Mouse (Mus musculus): ENCODE results near the gene Lyrm2. TPM values are rescaled to one million over a fixed set of nuclear protein-coding genes. Genes with fewer than 3 reads are reported as not detected.

Gene Lyrm2
- 10 to 100 TPM; 73.5 to 78.9 TPM for polyA plus RNA-seq (2017; shearing (Covaris generic))

DNA sequence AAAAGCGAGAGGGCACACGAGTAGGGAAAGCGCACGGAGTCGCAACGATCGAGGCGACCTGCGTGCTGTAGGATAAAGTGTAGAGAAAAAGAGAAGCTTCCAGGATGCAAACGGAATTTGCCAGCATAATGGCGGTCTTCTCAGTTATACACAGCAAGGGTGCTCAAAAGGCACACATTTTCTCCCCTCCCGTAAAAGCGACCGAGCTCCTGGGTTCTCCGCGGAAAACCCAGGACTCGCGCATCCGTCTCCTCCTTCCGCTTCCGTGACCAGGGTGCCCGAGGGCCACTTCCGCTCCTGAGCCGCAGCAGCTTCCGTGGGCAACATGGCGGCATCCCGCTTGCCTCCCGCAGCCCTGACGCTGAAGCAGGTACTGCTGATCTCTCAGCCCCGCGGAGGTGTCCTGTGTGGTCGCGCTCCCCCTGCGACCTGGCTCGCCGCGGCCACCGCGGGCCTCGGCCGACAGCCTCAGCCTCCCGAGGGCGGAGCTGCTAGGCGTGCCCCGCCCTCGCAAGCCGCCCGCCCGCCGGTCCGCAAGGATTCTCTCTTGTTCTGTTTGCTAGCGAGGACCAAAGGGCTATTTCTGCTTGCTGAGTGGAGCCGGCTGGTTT, at the start of gene Lyrm2:
Gene Lyrm2 (plus strand): TSS at position 288 of the 611 bp plus-strand sequence.
- peak; percentile 95 for ATAC-seq

DNA sequence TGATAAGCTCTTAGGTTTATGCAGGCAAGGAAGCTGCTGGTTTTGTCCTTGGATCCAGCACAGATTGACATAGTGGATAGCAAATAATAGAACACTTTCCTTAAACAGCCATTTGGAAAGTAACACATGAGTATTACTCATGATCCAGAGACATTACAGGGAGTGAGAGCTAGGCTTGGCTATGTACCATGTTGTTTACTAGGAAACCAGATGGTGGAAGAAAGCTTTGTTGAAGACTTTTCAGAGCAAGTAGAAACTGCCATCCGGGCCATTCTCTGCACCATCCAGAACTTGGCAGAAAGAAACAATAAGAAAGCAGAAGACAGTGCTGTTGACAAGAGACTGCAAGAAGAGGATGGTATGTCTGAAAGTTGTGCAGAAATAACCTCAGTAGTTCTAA, 49.3 kb upstream of the Lyrm2 start:
- no peak for ATAC-seq

DNA sequence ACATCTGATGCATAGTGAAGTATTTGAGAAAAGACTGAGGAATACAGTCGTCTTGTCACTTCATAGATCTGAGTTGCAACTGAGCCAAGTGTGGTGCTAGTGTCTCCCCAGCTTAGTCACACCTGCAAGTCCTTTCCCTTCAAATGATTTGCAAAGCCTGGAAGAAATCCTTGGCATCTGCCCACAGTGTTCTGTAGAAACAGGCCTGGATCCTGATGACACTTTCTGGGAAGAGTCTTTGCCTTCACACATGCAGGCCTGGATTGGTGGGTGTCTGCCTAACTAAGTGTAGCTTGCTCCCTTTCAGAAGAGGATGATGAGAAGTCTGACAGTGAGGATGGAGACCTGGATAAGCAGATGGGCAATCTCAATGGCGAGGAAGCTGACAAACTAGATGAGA, 42.6 kb upstream of the Lyrm2 start:
- no peak for ATAC-seq

DNA sequence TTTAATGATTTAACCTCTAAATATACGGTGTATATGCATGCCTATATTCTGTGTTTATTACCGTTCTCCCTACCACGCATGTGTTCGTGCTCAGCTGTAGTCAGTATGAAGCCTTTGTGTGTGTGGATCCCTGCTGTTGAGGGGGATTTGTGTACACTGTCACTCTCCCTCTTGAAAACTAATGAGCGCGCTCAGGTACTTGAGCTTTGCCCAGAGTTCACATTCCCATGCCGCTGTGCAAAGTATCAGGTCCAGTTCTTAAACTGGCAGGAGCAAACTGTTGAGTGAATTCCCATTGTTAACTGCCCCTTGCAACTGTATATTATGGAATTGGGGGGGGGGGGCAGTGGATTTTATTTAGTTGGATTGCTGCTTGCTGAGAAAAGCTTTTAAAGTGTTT, 32.6 kb upstream of the Lyrm2 start:
- ATAC-seq, result no peak

DNA sequence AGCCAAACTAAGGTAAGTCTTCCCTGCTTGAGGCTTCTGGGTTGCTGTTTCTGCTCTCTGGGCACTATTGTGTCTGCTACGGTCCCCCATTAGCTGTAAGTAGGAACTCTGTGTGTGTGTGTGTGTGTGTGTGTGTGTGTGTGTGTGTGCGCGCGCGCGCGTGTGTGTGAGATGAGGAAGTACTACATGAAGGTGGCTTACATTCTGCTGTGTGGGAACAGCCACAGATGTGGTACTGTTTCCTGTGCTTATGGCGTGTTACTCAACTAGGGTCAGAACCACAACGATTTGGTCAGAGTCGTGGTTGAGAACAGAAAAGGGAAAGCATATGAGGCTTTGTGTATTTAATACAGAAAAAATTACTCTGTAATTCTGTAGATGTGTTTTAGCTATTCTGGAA, 32.0 kb upstream of the Lyrm2 start:
- peak; percentile 75 for ATAC-seq

DNA sequence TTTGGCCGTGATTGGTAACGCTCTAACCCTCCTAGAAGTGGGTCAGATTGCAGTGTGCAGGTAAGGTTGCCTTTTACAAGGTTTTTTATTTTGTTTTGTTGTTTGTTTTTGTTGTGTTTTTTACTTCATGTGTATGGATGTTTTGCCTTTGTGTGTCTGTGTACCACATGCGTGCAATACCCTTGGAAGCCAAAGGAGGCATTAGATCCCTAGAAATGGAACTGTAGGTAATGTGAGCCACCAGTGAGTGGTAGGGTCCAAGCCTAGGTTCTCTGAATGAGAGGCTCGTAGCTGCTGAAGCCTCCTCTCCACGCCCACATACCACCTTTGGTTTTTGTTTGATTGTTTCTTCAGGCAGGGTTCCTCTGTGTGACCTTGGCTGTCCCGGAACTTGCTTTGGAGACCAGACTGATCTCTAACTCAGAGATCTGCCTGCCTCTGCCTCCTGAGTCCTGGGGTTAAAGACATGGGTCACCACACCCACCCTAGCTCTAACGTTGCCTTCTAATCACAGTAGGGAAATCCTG, 29.7 kb upstream of the Lyrm2 start:
- no peak for ATAC-seq

DNA sequence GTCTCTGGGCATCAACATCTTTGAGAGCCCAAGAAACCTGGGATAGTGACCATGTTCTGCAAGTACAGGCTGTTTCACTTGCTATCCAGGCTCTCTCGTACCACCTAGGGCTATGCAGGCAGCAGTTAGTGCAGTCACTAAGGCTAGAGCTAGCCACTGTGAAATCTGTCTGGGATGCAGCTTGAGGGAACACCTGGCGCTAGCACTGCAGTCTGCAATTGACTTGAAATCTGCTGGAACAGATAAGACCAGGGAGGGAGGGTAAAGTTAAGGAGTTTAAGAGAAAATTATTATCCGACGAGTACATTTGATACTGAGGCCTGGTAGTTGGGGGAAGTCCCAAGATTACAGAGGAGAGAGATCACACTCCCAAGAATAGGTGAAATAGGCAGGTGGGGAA, 20.1 kb upstream of the Lyrm2 start:
- ATAC-seq, result no peak

DNA sequence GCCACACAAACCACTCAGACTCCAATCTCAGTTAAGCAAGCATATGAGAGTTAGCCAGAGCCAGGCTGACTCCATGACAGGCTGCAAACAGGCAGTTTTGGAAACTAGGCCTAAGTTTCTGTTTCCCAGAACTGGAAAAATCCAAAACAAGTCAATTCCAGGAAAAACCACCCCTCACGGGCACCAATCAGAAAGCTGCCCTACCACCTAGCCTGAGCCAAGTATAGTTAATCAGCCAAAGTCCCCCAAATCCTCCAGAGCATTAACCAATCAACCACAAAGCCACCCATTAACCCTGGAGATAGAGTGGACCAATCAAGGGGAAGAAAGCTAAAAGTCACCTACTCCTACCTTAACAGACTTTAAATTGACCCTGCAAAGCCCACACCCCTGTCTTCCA, 12.9 kb upstream of the Lyrm2 start:
- no peak for ATAC-seq

DNA sequence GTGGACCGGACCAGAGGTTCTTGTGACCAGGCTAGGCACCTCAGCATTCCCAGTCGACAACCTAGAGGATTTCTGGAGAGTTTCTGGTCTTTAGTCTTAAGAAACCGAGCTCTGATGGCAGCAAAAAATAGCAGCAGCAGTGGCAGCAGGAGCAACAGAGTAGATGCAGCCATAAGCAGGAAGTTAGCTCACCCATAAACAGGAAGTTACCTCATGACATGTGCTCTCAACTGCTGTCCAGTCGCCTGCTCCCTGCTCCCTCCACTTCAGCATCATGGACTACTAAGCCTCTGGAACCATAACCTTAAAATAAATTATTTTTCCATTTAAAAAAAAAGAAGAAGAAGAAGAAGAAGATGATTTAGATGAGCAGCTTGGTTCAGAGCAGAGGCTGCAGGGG, 11.0 kb upstream of the Lyrm2 start:
- no peak for ATAC-seq

DNA sequence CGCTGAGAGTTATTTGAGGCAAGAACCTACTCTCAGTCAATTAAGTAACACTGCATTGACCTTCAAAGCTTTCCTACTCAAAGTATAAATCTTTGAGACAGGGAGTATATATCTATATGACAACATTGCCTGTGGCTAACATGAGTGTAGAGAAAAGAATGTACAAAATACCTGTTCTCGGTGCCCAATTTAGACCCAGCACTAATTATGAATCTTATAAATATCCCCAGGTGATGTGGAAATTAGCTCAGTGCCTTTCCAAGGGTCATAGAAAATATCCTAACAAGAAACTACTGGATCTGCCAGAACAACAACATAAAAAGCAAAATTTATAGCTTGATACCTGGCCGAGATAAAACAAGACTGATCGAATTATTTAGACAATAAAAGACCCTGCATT, 1.1 kb upstream of the Lyrm2 start:
- ATAC-seq, result no peak

DNA sequence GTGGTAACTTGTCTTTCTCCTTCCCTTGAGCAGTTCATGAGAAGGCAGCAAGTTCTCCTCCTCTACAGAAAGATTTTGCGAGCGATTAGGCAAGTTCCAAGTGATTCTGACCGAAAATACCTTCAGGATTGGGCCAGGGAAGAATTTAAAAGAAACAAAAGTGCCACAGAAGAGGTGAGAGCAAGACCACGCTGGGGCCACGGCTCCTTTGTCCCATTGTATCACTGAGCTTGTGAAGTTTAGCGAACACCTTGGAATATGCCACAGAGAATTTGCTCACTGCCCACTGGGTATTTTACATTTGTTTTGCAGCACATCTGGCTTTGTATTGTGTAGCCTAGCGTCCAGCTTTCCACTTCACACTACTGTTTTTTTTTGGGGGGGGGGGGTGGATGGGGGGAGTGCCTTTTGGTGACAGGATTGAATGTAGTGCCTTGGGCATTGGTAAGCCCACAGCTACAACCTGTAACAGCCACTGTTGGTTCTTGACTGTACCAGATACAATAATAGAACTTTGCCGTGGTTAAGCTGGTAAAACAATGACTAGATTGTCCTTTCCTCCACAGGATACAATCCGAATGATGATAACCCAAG, 621 bp downstream of the Lyrm2 start:
- peak; percentile 3 for ATAC-seq

DNA sequence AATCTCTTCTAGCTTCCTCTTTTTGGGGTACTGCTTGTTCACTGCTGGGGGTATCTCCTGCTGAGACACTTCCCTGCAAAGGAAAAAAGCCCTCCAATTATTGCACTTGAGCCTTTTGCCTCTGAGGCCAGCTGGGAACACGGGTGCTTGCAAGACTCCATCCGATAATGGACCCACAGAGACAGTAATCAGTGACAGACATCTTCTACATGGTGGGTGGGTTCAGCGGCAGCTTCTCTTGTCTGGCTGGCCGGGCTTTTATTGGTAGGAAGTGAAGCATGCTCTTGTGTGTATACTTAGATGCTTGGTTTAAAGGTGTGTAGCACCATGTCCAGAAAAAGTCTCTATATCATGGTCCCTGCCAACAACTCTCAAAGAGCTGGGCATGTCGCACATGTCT, 17.4 kb downstream of the Lyrm2 start:
- no peak for ATAC-seq

DNA sequence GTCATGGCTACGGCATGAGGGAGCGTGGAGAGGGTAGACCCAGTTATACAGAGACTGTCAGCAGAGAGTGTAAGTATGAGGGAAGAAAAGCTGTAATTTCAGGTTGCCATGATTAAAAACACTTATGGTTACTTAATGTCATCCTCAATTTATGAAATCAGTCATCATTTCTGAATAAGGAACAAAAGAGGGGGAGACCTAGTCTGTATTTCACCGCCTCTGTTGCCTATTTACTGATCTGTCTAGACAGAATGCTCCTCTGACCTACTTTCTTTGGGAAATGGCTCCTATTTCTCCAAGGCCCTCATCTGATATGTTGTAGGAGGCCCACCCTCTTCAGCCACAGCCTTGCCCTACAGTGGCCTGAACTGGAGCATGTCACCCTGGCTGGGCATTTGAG, 20.6 kb downstream of the Lyrm2 start:
- ATAC-seq, result no peak

DNA sequence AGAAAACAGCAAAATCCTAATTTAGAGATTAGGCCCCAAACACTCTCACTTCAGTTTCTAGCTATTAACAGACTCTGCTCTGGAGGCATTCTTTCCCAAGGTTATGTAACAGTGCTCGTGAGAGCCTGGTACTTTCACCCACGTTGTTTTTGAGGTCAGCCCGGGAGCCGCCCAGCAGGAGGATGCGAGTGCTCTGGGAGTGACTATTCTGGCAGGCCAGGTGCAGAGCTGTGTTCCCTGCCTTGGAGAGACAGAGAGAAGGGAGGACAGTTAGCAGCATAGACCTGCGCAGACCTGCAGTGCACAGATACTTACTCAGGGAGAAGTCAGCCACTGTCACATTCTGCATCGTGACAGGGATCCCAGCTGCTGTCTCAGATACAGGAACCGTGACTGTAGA, 24.2 kb downstream of the Lyrm2 start:
- ATAC-seq, result no peak

DNA sequence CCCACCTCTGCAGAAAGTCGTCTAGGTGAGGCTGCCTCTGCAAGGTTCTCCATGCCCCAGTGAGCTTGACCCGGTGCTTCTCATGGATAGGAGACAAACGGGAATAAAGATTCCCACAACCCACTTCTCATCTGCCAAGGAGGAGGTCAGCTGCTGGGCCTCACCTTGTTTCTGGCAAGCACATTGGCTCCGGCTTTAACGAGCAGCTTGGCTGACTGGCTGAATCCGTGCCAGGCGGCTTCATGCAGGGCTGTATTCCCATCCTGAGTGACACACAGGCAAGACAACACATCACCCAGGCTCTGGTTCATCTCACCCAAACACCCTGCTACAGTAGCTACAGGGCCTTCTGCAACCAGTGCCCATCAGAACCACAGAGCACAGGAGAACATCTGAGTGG, 26.9 kb downstream of the Lyrm2 start:
- ATAC-seq, result no peak

DNA sequence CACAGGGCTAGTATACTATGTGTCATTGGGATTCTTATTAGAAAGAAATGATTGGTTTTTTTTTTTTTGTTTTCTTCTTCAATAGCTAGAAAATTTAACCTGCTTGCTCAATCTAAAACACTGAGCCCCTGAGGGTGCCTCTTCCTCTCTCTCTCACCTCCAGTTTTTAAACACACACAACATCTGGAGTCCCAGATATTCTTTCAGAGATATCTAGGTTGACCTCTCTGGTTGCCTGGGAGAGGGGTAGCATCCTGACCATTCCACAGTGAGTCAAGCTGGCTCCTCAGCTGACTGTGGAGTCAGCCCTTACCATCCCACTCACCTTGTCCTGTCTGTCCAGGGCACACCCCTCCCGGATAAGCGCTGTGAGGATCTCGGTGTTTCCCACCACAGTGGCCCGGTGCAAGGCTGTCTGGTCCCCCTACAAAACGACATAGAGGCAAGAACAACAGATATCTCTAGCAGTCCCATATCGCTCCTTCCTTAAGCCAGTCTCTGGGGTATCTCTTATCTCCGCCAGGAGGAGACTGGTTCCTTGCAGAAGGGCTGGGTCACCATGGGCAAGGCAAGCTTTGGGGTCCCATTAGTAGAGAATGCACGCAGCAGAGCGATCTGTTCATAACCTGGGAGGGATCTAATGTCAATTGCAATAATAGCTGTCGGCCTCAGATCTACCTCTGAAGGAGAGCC, 28.5 kb downstream of the Lyrm2 start:
- no peak for ATAC-seq

DNA sequence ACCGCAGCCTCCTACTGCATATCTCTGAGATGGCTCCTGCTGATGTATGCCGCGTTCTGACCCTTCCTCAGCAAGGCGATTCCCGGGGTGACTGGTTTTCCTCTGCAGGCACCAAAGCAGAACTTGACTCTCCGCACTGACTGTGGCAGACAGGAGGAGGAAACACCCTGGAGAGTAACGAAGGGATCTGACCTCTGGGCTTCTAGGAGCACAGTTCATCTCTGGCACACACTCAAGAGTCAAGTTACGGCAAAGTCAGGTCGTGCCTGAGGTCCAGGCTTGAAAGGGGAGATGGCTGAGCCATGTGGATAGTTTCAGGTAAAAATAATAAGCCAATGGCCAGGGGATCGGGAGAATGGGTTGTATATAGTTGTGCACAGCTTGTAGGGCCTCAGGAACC, 29.3 kb downstream of the Lyrm2 start:
- ATAC-seq, result no peak

DNA sequence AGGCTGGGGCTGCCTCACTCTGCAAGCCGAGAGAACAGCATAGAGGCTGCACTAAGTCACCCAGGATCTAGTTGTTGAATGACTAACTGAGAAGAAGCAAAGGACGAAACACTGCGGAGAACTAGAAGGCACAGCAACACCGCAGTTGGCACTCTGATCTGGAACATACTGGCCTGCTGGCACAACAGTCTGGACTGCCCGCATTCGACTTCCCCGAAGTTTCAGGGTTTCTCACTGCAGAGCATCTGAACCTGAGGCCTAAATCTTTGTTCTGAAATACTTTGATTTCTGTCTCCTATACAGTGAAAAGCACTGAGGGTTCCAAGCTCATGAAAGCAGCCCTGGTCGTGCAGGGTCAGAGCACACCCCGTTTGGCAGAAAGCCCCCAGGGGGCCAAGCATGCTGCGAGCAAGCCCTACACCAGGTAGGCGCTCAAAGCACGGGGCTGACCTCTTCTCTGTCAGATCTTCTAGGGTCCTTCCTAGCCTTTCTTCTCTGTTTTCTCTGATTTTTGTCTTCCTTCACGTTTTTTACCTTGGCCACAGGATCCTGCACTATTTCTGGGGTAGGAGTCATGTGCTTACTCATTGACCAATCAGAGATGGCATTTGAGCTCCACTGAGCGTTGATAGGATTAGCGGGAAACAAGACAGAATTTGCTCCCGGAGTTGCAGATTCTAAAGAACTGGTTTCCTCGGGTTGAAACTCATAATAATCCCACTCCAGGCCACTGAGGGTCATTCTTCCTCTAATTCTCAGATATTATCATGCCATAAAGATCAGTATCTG, 33.6 kb downstream of the Lyrm2 start:
- ATAC-seq, result no peak

DNA sequence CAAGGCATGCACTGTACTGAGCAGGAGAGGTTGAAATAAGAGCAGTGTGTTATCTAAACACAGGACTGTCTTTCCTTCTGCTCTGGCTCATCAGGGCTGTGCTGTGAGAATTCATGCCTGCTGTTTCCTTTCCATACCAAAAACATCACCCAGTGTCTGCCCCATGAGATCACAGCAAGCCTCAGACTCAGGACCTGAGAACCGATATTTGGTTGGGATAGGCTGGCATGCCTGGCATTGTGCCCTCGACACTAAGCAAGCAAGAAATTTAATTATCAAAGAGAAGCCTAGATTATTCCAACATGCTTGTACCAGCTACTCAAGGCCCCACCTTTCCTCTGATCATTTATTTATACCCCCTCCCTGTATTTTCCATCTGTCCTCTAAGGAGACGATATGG, 34.5 kb downstream of the Lyrm2 start:
- no peak for ATAC-seq

DNA sequence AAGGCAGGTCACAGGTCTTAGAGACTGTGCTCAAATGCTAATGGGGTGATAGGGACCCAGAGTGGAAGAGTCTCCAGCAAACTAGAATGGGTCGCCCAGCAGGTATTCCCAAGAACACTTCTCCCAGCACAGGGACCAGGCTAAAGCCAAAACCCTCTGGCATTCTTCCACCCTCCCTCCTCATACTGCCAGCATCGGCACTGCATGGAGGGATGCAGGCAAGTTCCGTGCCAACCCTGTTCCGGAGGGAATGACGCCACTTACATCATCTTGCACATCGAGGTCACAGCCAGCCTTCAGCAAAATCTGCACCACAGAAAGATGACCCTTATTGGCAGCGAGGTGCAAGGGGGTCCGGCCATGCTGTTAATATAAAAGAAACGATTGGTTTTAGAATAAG, 36.0 kb downstream of the Lyrm2 start:
- no peak for ATAC-seq

DNA sequence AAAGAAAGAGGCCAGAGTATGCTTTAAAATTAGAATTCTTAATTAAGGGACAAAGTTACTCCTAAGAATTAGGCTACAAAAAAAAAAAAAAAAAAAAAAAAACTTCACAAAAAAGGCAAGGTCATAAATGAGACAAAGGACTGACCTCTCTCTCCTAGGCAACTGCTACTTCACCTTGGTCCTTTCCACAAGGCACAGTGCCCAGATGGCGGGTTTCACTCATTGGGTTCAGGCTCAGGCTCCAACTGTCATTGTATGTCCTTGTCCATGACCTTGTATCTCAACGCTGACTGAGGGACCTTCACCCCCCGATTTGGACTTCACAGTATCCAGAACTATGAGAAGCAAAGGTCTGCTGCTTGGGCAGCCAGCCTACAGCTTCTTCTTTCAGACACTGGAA, 38.3 kb downstream of the Lyrm2 start:
- ATAC-seq, result no peak
